Mouse (Mus musculus) subcutaneous adipose tissue, adult 2 months (tissue): ENCODE results near the gene Btbd35f25. TPM values are rescaled to one million over a fixed set of nuclear protein-coding genes. Genes with fewer than 3 reads are reported as not detected.

Experiments used
- polyA plus RNA-seq: library from polyadenylated mRNA; depleted of rRNA; stranded (reverse); fragments of >200 nt; gene quantifications from 2 replicates; pipeline ENCODE4 v1.2.3, GENCODE M21; 2012; ENCODE audit warnings: low replicate concordance; rRNA removed

The Btbd35f25 gene
- not detected in 2 replicates for polyA plus RNA-seq

GRCm38 (mm10) chrX:31717056-31717455 lies at the start of gene Btbd35f25:
Btbd35f25 (minus strand) TSS chrX:31717156.

Other genes starting within 250 kb of the Btbd35f25 start
- gene Gm21883, start 142.9 kb downstream of the Btbd35f25 start, polyA plus RNA-seq = not detected in 2 replicates
- not detected in 2 replicates for gene Spin2e, start 98.2 kb downstream of the Btbd35f25 start, polyA plus RNA-seq
- not detected in 2 replicates for gene Gm21637, start 244.9 kb upstream of the Btbd35f25 start, polyA plus RNA-seq